Mouse (Mus musculus) heart, adult 2 months (tissue): ENCODE measurements around the gene Grk6. TPM values are rescaled to one million over a fixed set of nuclear protein-coding genes. Genes with fewer than 3 reads are reported as not detected.

Source experiments
- DNase-seq, 2 experiments: peaks; one replicate each; pipeline ENCODE4 v3.0.0; 2021
- H3K27ac ChIP-seq: fragments of 200-600 bp; 2 replicates; pipeline ENCODE4 v1.8.1; 2022
- H3K27me3 ChIP-seq: fragments of 200-500 bp; 2 replicates; pipeline ENCODE4 v1.6.1; 2012; ENCODE audit warnings: mild to moderate bottlenecking, low read length, inconsistent platforms, mixed read lengths; ENCODE audit not compliant: control insufficient read depth, insufficient read depth
- H3K36me3 ChIP-seq: fragments of 200-500 bp; 2 replicates; pipeline ENCODE4 v1.6.1; 2012; ENCODE audit warnings: low read length, inconsistent platforms; ENCODE audit not compliant: control insufficient read depth, insufficient read depth
- H3K4me1 ChIP-seq: fragments of 200-500 bp; 2 replicates; pipeline ENCODE4 v1.6.1; 2011; ENCODE audit warnings: low read length; ENCODE audit not compliant: control insufficient read depth, insufficient read depth
- H3K4me3 ChIP-seq: fragments of 200-600 bp; 2 replicates; pipeline ENCODE4 v1.8.1; 2022
- H3K79me2 ChIP-seq: fragments of 200-500 bp; replicated peaks from 2 replicates; pipeline ENCODE4 v1.6.1; 2012; ENCODE audit warnings: mild to moderate bottlenecking, inconsistent platforms, low read length, moderate library complexity, mixed read lengths; ENCODE audit not compliant: control insufficient read depth, insufficient read depth
- H3K9ac ChIP-seq: fragments of 200-500 bp; 2 replicates; pipeline ENCODE4 v1.6.1; 2012; ENCODE audit warnings: low read depth, mild to moderate bottlenecking, control low read depth, inconsistent platforms, low read length, mixed read lengths
- CTCF ChIP-seq: fragments of 200-600 bp; IDR thresholded peaks from 2 replicates; pipeline ENCODE4 v1.8.1; 2022; ENCODE audit warnings: antibody characterized with exemption, mild to moderate bottlenecking, moderate library complexity
- EP300 ChIP-seq: fragments of 200-500 bp; IDR thresholded peaks from 2 replicates; pipeline ENCODE4 v1.6.1; 2011; ENCODE audit warnings: low read depth, low read length, control low read depth; ENCODE audit not compliant: insufficient read depth
- POLR2A ChIP-seq: fragments of 200-500 bp; IDR thresholded peaks from 2 replicates; pipeline ENCODE4 v1.6.1; 2011; ENCODE audit warnings: mild to moderate bottlenecking, low read depth, low read length, control low read depth; ENCODE audit not compliant: insufficient read depth
- WGBS: fragments of 180-500 bp; shearing (Covaris S2); methylation state at CpG from one replicate; pipeline ENCODE4 v1.1.7; 2018; 5-methylcytosine and 5-hydroxymethylcytosine counted together
- intact Hi-C: fragments of 180-260 bp; cut with DNase I; formaldehyde crosslinking; loops from one replicate; pipeline ENCODE4 v1.15.1; 2025
- long read RNA-seq: library from polyadenylated mRNA; stranded (forward); transcript quantifications from one replicate; pipeline ENCODE4 v2.0.0, GENCODE M21; 2021
- polyA plus RNA-seq: library from polyadenylated mRNA; depleted of rRNA; stranded (reverse); fragments of >200 nt; gene quantifications from 2 replicates; pipeline ENCODE4 v1.2.3, GENCODE M21; 2012; rRNA removed
- total RNA-seq, 2 experiments: library from RNA; stranded (reverse); gene quantifications; 2 replicates each; pipeline ENCODE4 v1.2.3; 2021

Grk6 gene
- total RNA-seq (10 to 100 TPM; 17.1 to 19.5 TPM), polyA plus RNA-seq (22.5 and 29.0 TPM in 2 replicates)
- long read RNA-seq, transcript Grk6-203 (16 exons, 1,997 nt): major isoform, 12 of 30 reads
- long read RNA-seq, transcript Grk6-201 (16 exons, 2,994 nt): minor isoform, 8 of 30 reads
- long read RNA-seq, partial matches to known transcripts: 2 of 30 reads
- long read RNA-seq, other reads (novel, unspliced or antisense): 4 of 30 reads

GRCm38 (mm10) chr13:55444937-55445315, at the start of gene Grk6:
Grk6 (plus strand) TSS chr13:55445072.
- Histone ChIP-seq H3K36me3 (no peaks in the 10 kb centered on the region; the same call in 1 of the 2 replicates), H3K4me1 (peaks cover 10% of the 10 kb centered on the region), H3K27ac (peak within 1 kb of the TSS; percentile 99), H3K79me2 (peaks cover 3% of the 10 kb centered on the region), H3K4me3 (peak within 1 kb of the TSS; percentile 93), H3K9ac (peak within 1 kb of the TSS; percentile 98), H3K27me3 (no peaks in the 10 kb centered on the region)
- peak; percentile 99 to 100 for DNase-seq
- TF ChIP-seq CTCF (no peak), EP300 (no peak), POLR2A (no peak)
- intact Hi-C loops: no loop called here
- WGBS: under 1% methylated on average over 35 of the region's 35 CpGs

GRCm38 (mm10) chr13:55398088-55398487, 46.8 kb upstream of the Grk6 start, which contains the start of gene Slc34a1:
Slc34a1 (plus strand) TSS chr13:55398187.
- Histone ChIP-seq H3K9ac (no peak within 1 kb of the TSS), H3K36me3 (no peaks in the 10 kb centered on the region), H3K4me3 (no peak within 1 kb of the TSS), H3K27ac (no peak within 1 kb of the TSS), H3K4me1 (no peaks in the 10 kb centered on the region), H3K27me3 (no peaks in the 10 kb centered on the region; the same call in 1 of the 2 replicates), H3K79me2 (no peaks in the 10 kb centered on the region)
- TF ChIP-seq POLR2A: no peak
- no peak for TF ChIP-seq CTCF
- TF ChIP-seq EP300: no peak
- intact Hi-C loops: no loop called here
- DNase-seq: no peak
- 53% methylated on average over 1 of the region's 1 CpGs for WGBS

- DNase-seq: no peak
- no peak for TF ChIP-seq EP300
- TF ChIP-seq POLR2A: no peak
- no peak for TF ChIP-seq CTCF
- Histone ChIP-seq H3K79me2 (no peaks in the 10 kb centered on the region), H3K27ac (no peak overlapping the region), H3K4me1 (no peaks in the 10 kb centered on the region), H3K27me3 (no peaks in the 10 kb centered on the region; the same call in 1 of the 2 replicates), H3K9ac (no peak overlapping the region), H3K36me3 (no peaks in the 10 kb centered on the region), H3K4me3 (no peak overlapping the region)
- WGBS: 62% methylated on average over 5 of the region's 5 CpGs
- intact Hi-C loops: no loop called here
Measured at GRCm38 (mm10) chr13:55399300-55400038, 45.4 kb upstream of the Grk6 start.

GRCm38 (mm10) chr13:55400039-55400346, 44.9 kb upstream of the Grk6 start:
- TF ChIP-seq POLR2A (no peak), EP300 (no peak), CTCF (no peak)
- Histone ChIP-seq H3K9ac (no peak overlapping the region), H3K79me2 (no peaks in the 10 kb centered on the region), H3K27ac (no peak overlapping the region), H3K4me3 (no peak overlapping the region), H3K36me3 (no peaks in the 10 kb centered on the region), H3K4me1 (no peaks in the 10 kb centered on the region), H3K27me3 (no peaks in the 10 kb centered on the region; the same call in 1 of the 2 replicates)
- intact Hi-C loops: no loop called here
- DNase-seq: no peak
- WGBS: 42% methylated on average over 1 of the region's 1 CpGs

GRCm38 (mm10) chr13:55403266-55403665, 41.6 kb upstream of the Grk6 start:
- no peak overlapping the region for H3K27ac ChIP-seq
- intact Hi-C loops: no loop called here
- no peak for DNase-seq
- 69% methylated on average over 7 of the region's 7 CpGs for WGBS
- no peaks in the 10 kb centered on the region for H3K4me1 ChIP-seq
- H3K4me3 ChIP-seq: no peak overlapping the region
- H3K79me2 ChIP-seq: no peaks in the 10 kb centered on the region
- H3K36me3 ChIP-seq: no peaks in the 10 kb centered on the region
- TF ChIP-seq EP300: no peak
- no peak for TF ChIP-seq CTCF
- TF ChIP-seq POLR2A: no peak
- H3K9ac ChIP-seq: no peak overlapping the region
- no peaks in the 10 kb centered on the region; the same call in 1 of the 2 replicates for H3K27me3 ChIP-seq

GRCm38 (mm10) chr13:55403935-55404852, 40.7 kb upstream of the Grk6 start:
- WGBS: 62% methylated on average over 15 of the region's 15 CpGs
- no peaks in the 10 kb centered on the region; the same call in 1 of the 2 replicates for H3K27me3 ChIP-seq
- intact Hi-C loops: no loop called here

More at GRCm38 (mm10) chr13:55403935-55404852, 40.7 kb upstream of the Grk6 start:
- no peaks in the 10 kb centered on the region for H3K4me1 ChIP-seq
- no peak for DNase-seq
- TF ChIP-seq POLR2A (no peak), EP300 (no peak), CTCF (no peak)
- no peaks in the 10 kb centered on the region for H3K36me3 ChIP-seq
- no peak overlapping the region for H3K4me3 ChIP-seq
- H3K27ac ChIP-seq: no peak overlapping the region
- H3K9ac ChIP-seq: no peak overlapping the region
- H3K79me2 ChIP-seq: no peaks in the 10 kb centered on the region
